Mouse (Mus musculus) layer of hippocampus, adult 9-10 months (tissue): ENCODE results near the gene Il6st.

Experiments used
- DNase-seq: peaks from one replicate; pipeline ENCODE4 v3.0.0; 2022; ENCODE audit warnings: low spot score

The Il6st gene

GRCm38 (mm10) chr13:112442867-112443529, 20.9 kb upstream of the Il6st start:
- no peak for DNase-seq

- no peak for DNase-seq
Measured at GRCm38 (mm10) chr13:112447108-112447665, 16.7 kb upstream of the Il6st start.

GRCm38 (mm10) chr13:112450210-112450609, 13.7 kb upstream of the Il6st start:
- DNase-seq, result no peak

GRCm38 (mm10) chr13:112457366-112457765, 6.5 kb upstream of the Il6st start:
- no peak for DNase-seq

GRCm38 (mm10) chr13:112458016-112458415, 5.9 kb upstream of the Il6st start:
- no peak for DNase-seq

GRCm38 (mm10) chr13:112458435-112459018, 5.3 kb upstream of the Il6st start:
- no peak for DNase-seq

GRCm38 (mm10) chr13:112459956-112460355, 3.9 kb upstream of the Il6st start:
- no peak for DNase-seq

GRCm38 (mm10) chr13:112462411-112462987, 1.4 kb upstream of the Il6st start:
- DNase-seq, result no peak

GRCm38 (mm10) chr13:112463337-112463802, 500 bp upstream of the Il6st start:
- no peak for DNase-seq

GRCm38 (mm10) chr13:112464626-112465287, 887 bp downstream of the Il6st start:
- DNase-seq, result no peak

GRCm38 (mm10) chr13:112465585-112465984, 1.7 kb downstream of the Il6st start:
- no peak for DNase-seq

GRCm38 (mm10) chr13:112466136-112466945, 2.5 kb downstream of the Il6st start:
- no peak for DNase-seq

- no peak for DNase-seq
Measured at GRCm38 (mm10) chr13:112466946-112467255, 3.0 kb downstream of the Il6st start.

- no peak for DNase-seq
Measured at GRCm38 (mm10) chr13:112467384-112467783, 3.5 kb downstream of the Il6st start.

GRCm38 (mm10) chr13:112469491-112469890, 5.6 kb downstream of the Il6st start:
- no peak for DNase-seq

- DNase-seq, result no peak
Measured at GRCm38 (mm10) chr13:112471201-112471600, 7.3 kb downstream of the Il6st start.

GRCm38 (mm10) chr13:112472401-112473023, 8.6 kb downstream of the Il6st start:
- no peak for DNase-seq

- no peak for DNase-seq
Measured at GRCm38 (mm10) chr13:112473757-112474755, 10.2 kb downstream of the Il6st start.

GRCm38 (mm10) chr13:112479032-112479431, 15.2 kb downstream of the Il6st start:
- DNase-seq, result no peak

GRCm38 (mm10) chr13:112479926-112480325, 16.1 kb downstream of the Il6st start:
- no peak for DNase-seq
